Mouse (Mus musculus): ENCODE measurements around the gene Sell. TPM values are rescaled to one million over a fixed set of nuclear protein-coding genes. Genes with fewer than 3 reads are reported as not detected.
"Not testable (repeated sequence)": the region's sequence is repeated elsewhere in the genome, so short reads cannot be mapped to it uniquely, and the experiment has no call there.

Sell gene
- polyA plus RNA-seq (2015; fragmentation: Nextera tagmentation; extraction: Ambion mirVana): 2.0 and 17.9 TPM in 2 replicates

GRCm38 (mm10) chr1:164061925-164062324 lies at the start of gene Sell:
TSS of gene Sell (plus strand) at chr1:164061982.
- no peak for ATAC-seq (replicated peaks; ENCODE audit: insufficient number of reproducible peaks, insufficient read depth, low FRiP score, low read depth)
- no peak within 1 kb of the TSS for H3K4me2 ChIP-seq
- no peaks in the 10 kb centered on the region for H3K4me1 ChIP-seq (replicated peaks)
- no peak within 1 kb of the TSS for H3K27ac ChIP-seq
- H3K36me3 ChIP-seq: no peaks in the 10 kb centered on the region
- WGBS: 67% methylated on average over 4 of the region's 4 CpGs
- no peak within 1 kb of the TSS for H3K9ac ChIP-seq
- no peaks in the 10 kb centered on the region for H3K27me3 ChIP-seq
- H3K9me3 ChIP-seq (replicated peaks): no peaks in the 10 kb centered on the region
- no peak within 1 kb of the TSS for H3K4me3 ChIP-seq

- Histone ChIP-seq H3K9me3 (replicated peaks) (no peaks in the 10 kb centered on the region), H3K27me3 (no peaks in the 10 kb centered on the region), H3K27ac (no peak overlapping the region), H3K4me3 (no peak overlapping the region), H3K36me3 (no peaks in the 10 kb centered on the region), H3K4me1 (replicated peaks) (no peaks in the 10 kb centered on the region), H3K9ac (no peak overlapping the region), H3K4me2 (no peak overlapping the region)
- ATAC-seq (replicated peaks; ENCODE audit: insufficient number of reproducible peaks, insufficient read depth, low FRiP score, low read depth): no peak
- WGBS: 55% methylated on average over 1 of the region's 1 CpGs
Observed at GRCm38 (mm10) chr1:164014616-164015015, 47.2 kb upstream of the Sell start.

GRCm38 (mm10) chr1:164018221-164018896 lies 43.4 kb upstream of the Sell start:
- no peaks in the 10 kb centered on the region for H3K4me1 ChIP-seq (replicated peaks)
- ATAC-seq (replicated peaks; ENCODE audit: insufficient number of reproducible peaks, insufficient read depth, low FRiP score, low read depth): no peak
- no peak overlapping the region for H3K4me3 ChIP-seq
- no peaks in the 10 kb centered on the region for H3K27me3 ChIP-seq
- H3K4me2 ChIP-seq: no peak overlapping the region
- 85% methylated on average over 16 of the region's 16 CpGs for WGBS
- no peak overlapping the region for H3K27ac ChIP-seq
- H3K9ac ChIP-seq: no peak overlapping the region
- H3K9me3 ChIP-seq (replicated peaks): no peaks in the 10 kb centered on the region
- no peaks in the 10 kb centered on the region for H3K36me3 ChIP-seq

DNA sequence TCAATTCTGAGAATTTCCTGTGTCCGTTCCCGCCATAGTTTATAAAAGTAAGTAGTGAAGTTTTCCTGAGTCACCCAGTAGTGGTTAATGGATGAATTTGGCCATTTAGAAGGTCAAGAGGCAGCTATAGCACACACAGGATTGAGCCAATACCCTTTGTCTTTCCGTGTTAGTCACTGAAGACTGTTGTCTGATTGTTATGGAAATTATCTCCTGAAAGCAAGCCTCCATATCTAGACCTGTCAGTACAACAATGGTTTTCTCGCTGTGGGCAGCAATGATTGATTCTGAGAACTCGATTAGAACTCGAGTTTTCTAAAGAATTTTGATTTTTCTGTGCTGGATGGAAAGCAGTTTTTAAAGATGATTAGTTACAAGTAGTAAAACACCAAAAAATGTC lies 42.0 kb upstream of the Sell start:
- Histone ChIP-seq H3K27ac (no peak overlapping the region), H3K9ac (no peak overlapping the region), H3K4me1 (replicated peaks) (no peaks in the 10 kb centered on the region), H3K9me3 (replicated peaks) (no peaks in the 10 kb centered on the region), H3K36me3 (no peaks in the 10 kb centered on the region), H3K4me2 (no peak overlapping the region), H3K27me3 (no peaks in the 10 kb centered on the region), H3K4me3 (no peak overlapping the region)
- WGBS: 54% methylated on average over 6 of the region's 6 CpGs
- no peak for ATAC-seq (replicated peaks; ENCODE audit: insufficient number of reproducible peaks, insufficient read depth, low FRiP score, low read depth)

DNA sequence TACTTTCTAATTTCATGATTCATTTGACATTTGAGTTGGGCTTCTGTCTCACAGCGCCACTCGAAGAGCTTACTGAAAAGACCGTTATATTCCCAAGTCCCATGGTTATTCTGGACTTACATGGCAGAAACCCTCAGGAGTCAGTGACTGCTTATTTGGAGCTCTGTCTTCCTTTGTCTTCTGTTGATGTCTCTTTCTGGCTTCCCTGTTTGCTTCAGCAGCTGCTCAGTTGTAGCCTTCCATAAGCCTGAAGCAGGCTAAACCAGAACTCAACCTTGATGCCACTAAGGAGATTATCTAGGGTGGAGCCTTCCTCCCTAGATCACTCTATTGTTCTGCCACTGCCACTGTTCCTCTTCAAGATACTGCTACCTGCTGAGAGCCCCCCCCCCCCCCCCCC lies 41.0 kb upstream of the Sell start:
- H3K27me3 ChIP-seq; H3K9me3 ChIP-seq (replicated peaks); H3K4me1 ChIP-seq (replicated peaks); ATAC-seq (replicated peaks; ENCODE audit: insufficient number of reproducible peaks, insufficient read depth, low FRiP score, low read depth); H3K9ac ChIP-seq; H3K4me2 ChIP-seq; H3K36me3 ChIP-seq; H3K4me3 ChIP-seq; H3K27ac ChIP-seq: not testable (repeated sequence)
- 89% methylated on average over 3 of the region's 3 CpGs for WGBS

GRCm38 (mm10) chr1:164022106-164022505 lies 39.7 kb upstream of the Sell start:
- H3K9ac ChIP-seq; ATAC-seq (replicated peaks; ENCODE audit: insufficient number of reproducible peaks, insufficient read depth, low FRiP score, low read depth): not testable (repeated sequence)

GRCm38 (mm10) chr1:164025685-164026084 lies 36.1 kb upstream of the Sell start:
- Histone ChIP-seq H3K9ac (no peak overlapping the region), H3K36me3 (no peaks in the 10 kb centered on the region), H3K27me3 (no peaks in the 10 kb centered on the region), H3K9me3 (replicated peaks) (no peaks in the 10 kb centered on the region), H3K4me3 (no peak overlapping the region), H3K27ac (no peak overlapping the region), H3K4me1 (replicated peaks) (no peaks in the 10 kb centered on the region), H3K4me2 (no peak overlapping the region)
- no peak for ATAC-seq (replicated peaks; ENCODE audit: insufficient number of reproducible peaks, insufficient read depth, low FRiP score, low read depth)
- 61% methylated on average over 4 of the region's 4 CpGs for WGBS

More at GRCm38 (mm10) chr1:164022106-164022505, 39.7 kb upstream of the Sell start:
- H3K9me3 ChIP-seq (replicated peaks); H3K27me3 ChIP-seq; H3K4me1 ChIP-seq (replicated peaks); H3K4me3 ChIP-seq; H3K27ac ChIP-seq; H3K36me3 ChIP-seq; H3K4me2 ChIP-seq: not testable (repeated sequence)
- 74% methylated on average over 5 of the region's 5 CpGs for WGBS

DNA sequence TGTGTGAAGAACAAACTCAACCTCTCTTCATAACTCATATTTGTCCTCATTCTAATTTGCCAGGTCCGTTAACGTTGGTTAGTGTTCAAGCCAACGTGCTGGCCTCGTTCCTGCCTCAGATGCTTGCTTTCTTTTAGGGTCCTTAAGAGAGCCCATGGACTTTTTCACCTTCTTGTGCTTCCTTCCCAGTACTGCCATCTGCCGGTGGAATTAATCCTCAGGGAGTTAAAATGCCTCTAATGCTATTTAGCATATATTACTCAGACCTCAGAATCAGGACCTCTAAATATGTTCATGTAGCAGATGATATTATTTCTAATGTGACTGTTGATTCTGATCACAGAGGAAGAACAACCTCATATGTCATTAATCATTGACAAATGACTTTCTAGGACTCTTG lies 34.4 kb upstream of the Sell start:
- WGBS: 59% methylated on average over 5 of the region's 5 CpGs
- Histone ChIP-seq H3K27ac (no peak overlapping the region), H3K36me3 (no peaks in the 10 kb centered on the region), H3K27me3 (no peaks in the 10 kb centered on the region), H3K9ac (no peak overlapping the region), H3K9me3 (replicated peaks) (no peaks in the 10 kb centered on the region), H3K4me1 (replicated peaks) (no peaks in the 10 kb centered on the region), H3K4me2 (no peak overlapping the region), H3K4me3 (no peak overlapping the region)
- ATAC-seq (replicated peaks; ENCODE audit: insufficient number of reproducible peaks, insufficient read depth, low FRiP score, low read depth): no peak

- no peaks in the 10 kb centered on the region for H3K36me3 ChIP-seq
- peaks cover 10% of the 10 kb centered on the region for H3K4me1 ChIP-seq (replicated peaks)
- no peak for ATAC-seq (replicated peaks; ENCODE audit: insufficient number of reproducible peaks, insufficient read depth, low FRiP score, low read depth)
- H3K9me3 ChIP-seq (replicated peaks): no peaks in the 10 kb centered on the region
- H3K9ac ChIP-seq: no peak overlapping the region
- no peak overlapping the region for H3K27ac ChIP-seq
- H3K4me3 ChIP-seq: no peak overlapping the region
- H3K27me3 ChIP-seq: no peaks in the 10 kb centered on the region
- 70% methylated on average over 10 of the region's 10 CpGs for WGBS
- no peak overlapping the region for H3K4me2 ChIP-seq
Observed at GRCm38 (mm10) chr1:164040385-164041135, 21.2 kb upstream of the Sell start.

DNA sequence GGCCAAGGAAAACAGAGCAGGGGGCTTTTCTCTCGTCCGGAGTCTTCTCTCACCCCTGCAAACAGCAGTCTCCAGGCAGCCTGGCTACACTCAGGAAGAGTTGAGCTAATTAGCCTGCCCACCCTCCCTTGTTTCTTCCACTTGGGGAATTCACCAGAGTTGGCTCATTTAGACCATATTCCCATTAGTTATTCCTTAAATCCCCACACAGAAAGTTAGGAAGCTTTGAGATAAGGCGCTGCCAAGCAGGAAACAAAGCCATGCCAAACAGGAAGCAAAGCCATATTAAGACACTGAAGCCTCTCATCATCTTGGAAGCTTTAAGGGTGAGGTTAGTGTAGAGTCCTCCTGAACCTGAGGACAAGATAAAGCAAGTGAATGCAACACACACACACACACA lies 18.2 kb upstream of the Sell start:
- Histone ChIP-seq H3K36me3 (no peaks in the 10 kb centered on the region), H3K9ac (no peak overlapping the region), H3K9me3 (replicated peaks) (no peaks in the 10 kb centered on the region), H3K27me3 (no peaks in the 10 kb centered on the region), H3K4me3 (no peak overlapping the region), H3K4me2 (no peak overlapping the region), H3K27ac (no peak overlapping the region), H3K4me1 (replicated peaks) (peaks cover 10% of the 10 kb centered on the region)
- ATAC-seq (replicated peaks; ENCODE audit: insufficient number of reproducible peaks, insufficient read depth, low FRiP score, low read depth): peak; percentile 60
- 45% methylated on average over 3 of the region's 3 CpGs for WGBS

DNA sequence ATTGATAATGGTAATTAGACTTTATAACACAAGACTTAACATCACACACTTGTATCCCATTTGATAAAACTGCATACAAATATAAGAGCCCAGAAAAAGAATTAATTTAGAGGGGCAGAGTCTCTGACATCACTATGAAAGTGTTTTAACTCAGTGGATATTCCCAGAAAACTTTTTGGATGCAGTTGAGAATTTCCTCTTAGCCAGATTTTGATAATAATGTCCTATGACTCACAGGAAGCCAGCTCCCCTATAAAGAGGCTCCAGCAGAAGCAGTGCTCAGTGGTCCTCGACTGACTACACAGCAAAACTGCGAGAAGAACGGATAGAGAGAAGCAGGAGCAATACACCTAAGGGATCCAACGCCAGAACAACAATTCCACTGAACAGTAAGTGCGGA lies 13.8 kb upstream of the Sell start, which contains the start of gene Sele:
Sele (plus strand) TSS at position 301 of the 400 bp plus-strand sequence.
- Histone ChIP-seq H3K4me1 (replicated peaks) (peaks cover 4% of the 10 kb centered on the region; the same call in 1 of the 2 replicates), H3K9ac (no peak within 1 kb of the TSS), H3K4me3 (no peak within 1 kb of the TSS), H3K9me3 (replicated peaks) (no peaks in the 10 kb centered on the region), H3K27ac (no peak within 1 kb of the TSS), H3K36me3 (no peaks in the 10 kb centered on the region), H3K4me2 (no peak within 1 kb of the TSS), H3K27me3 (no peaks in the 10 kb centered on the region)
- ATAC-seq (replicated peaks; ENCODE audit: insufficient number of reproducible peaks, insufficient read depth, low FRiP score, low read depth): no peak
- 72% methylated on average over 5 of the region's 5 CpGs for WGBS

DNA sequence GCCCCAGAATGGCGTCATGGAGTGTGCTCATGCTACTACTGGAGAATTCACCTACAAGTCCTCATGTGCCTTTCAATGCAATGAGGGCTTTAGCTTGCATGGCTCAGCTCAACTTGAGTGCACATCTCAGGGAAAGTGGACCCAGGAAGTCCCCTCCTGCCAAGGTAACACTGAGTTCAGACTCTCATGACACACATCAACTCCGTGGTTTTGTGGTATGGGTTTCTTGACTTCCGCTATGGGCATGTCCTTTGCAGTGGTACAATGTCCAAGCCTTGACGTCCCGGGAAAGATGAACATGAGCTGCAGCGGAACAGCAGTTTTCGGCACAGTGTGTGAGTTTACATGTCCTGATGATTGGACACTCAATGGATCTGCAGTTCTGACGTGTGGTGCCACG lies 8.2 kb upstream of the Sell start:
- no peaks in the 10 kb centered on the region for H3K4me1 ChIP-seq (replicated peaks)
- H3K9ac ChIP-seq: no peak overlapping the region
- 86% methylated on average over 9 of the region's 9 CpGs for WGBS
- H3K9me3 ChIP-seq (replicated peaks): no peaks in the 10 kb centered on the region
- H3K27me3 ChIP-seq: no peaks in the 10 kb centered on the region
- no peak overlapping the region for H3K27ac ChIP-seq
- ATAC-seq (replicated peaks; ENCODE audit: insufficient number of reproducible peaks, insufficient read depth, low FRiP score, low read depth): no peak
- H3K36me3 ChIP-seq: no peaks in the 10 kb centered on the region
- no peak overlapping the region for H3K4me3 ChIP-seq
- H3K4me2 ChIP-seq: no peak overlapping the region
